Mouse (Mus musculus) forebrain, embryonic 10.5 days (tissue): ENCODE results near the gene Cox4i2. TPM values are rescaled to one million over a fixed set of nuclear protein-coding genes. Genes with fewer than 3 reads are reported as not detected.

Experiments
- DNase-seq: peaks from one replicate; pipeline ENCODE4 v3.0.0-alpha.2; 2017; ENCODE audit warnings: low spot score; ENCODE audit errors: extremely low spot score
- H3K27ac ChIP-seq: fragments of 300-500 bp; sonication (generic); 2 replicates; pipeline ENCODE4 v1.5.1; 2016; ENCODE audit warnings: mild to moderate bottlenecking
- H3K27me3 ChIP-seq: fragments of 300-500 bp; sonication (generic); 2 replicates; pipeline ENCODE4 v1.6.1; 2016; ENCODE audit warnings: mild to moderate bottlenecking; ENCODE audit not compliant: poor library complexity, severe bottlenecking
- H3K36me3 ChIP-seq: fragments of 300-500 bp; sonication (generic); replicated peaks from 2 replicates; pipeline ENCODE4 v1.6.1; 2016; ENCODE audit warnings: mild to moderate bottlenecking, moderate library complexity
- H3K4me1 ChIP-seq: fragments of 300-500 bp; sonication (generic); 2 replicates; pipeline ENCODE4 v1.6.1; 2016
- H3K4me3 ChIP-seq: fragments of 300-500 bp; sonication (generic); 2 replicates; pipeline ENCODE4 v1.5.1; 2016; ENCODE audit warnings: mild to moderate bottlenecking, moderate library complexity
- H3K9me3 ChIP-seq: fragments of 300-500 bp; sonication (generic); 2 replicates; pipeline ENCODE4 v1.6.1; 2016; ENCODE audit warnings: mild to moderate bottlenecking, moderate library complexity
- WGBS: fragments of 180-500 bp; shearing (Covaris S2); methylation state at CpG from one replicate; pipeline ENCODE4 v1.1.7; 2016; 5-methylcytosine and 5-hydroxymethylcytosine counted together
- polyA plus RNA-seq: library from polyadenylated mRNA; unstranded; fragments of >200 nt; fragmentation: Nextera tagmentation; extraction: Ambion mirVana; gene quantifications from 2 replicates; pipeline ENCODE4 v1.2.1, GENCODE M21; 2016

Cox4i2 gene
- 3.0 and 4.2 TPM in 2 replicates for polyA plus RNA-seq

DNA sequence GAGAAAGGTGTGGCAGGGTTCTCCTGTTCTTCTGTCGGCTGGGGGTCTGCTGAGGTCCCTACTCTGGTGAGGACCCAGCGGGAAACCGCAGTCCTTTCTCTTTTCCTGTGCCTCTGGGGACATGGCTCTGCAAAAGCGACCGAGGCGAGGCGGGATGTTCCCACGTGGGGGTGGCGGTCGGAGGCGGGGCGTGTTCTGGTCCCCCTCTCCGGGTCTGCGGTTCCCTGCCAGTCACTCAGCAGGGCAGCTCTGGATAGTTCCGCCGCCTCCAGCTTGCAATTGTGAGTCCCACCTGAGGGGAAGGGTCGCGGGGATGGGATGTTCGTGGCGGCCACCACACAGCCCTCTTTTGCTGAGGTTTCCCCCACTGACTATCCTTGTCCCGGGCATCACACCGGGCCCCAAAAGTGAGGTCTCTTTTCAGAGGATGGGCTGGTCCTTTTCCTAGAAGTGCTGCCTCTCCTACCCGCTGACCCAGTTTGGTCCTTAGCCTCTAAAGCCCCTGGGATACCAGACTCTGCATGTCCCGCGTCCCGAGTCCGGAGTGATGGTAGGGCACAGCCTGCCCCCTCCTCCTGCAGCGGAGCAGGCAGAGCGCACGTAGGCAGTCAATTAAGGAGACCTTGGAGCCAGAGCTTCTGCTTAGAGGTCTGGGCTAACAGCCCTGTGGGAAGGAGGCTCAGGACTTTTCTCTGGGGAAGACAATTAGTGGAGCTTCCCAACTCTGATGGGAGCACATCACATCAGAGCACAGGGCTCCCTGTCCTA is at the start of gene Cox4i2:
Cox4i2 (plus strand) TSS at position 230 of the 768 bp plus-strand sequence.
- H3K27ac ChIP-seq, result peak within 1 kb of the TSS; percentile 76
- WGBS, result 3% methylated on average over 30 of the region's 30 CpGs
- peak; percentile 42 for DNase-seq

DNA sequence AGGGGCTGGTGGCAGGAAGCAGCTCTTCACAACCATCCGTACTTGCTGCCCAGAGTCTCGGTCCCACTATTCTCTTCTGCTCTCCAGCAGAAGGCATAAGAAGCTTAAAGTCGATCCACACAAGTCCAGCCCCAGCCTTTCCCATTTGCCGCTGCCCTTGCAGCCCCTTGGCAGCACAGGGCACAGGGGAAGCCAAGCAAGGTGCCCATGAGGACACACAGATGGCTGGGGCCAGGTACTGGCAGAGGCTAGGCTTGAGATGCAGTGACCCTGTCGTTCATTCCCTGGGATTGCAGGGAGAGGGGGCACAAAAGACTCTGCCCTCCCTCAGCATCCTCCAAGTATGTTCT is 49.7 kb upstream of the Cox4i2 start:
- Histone ChIP-seq H3K36me3 (peaks cover 85% of the 10 kb centered on the region), H3K27me3 (no peaks in the 10 kb centered on the region), H3K27ac (peak overlapping the region; percentile 51; the same call in 1 of the 2 replicates), H3K4me1 (peaks cover 39% of the 10 kb centered on the region), H3K9me3 (peaks cover 6% of the 10 kb centered on the region; the same call in 1 of the 2 replicates), H3K4me3 (no peak overlapping the region; the same call in 1 of the 2 replicates)
- DNase-seq, result no peak
- WGBS, result 84% methylated on average over 5 of the region's 5 CpGs

More for the DNA sequence above, at the start of gene Cox4i2:
- Histone ChIP-seq H3K4me3 (peak within 1 kb of the TSS; percentile 49), H3K36me3 (no peaks in the 10 kb centered on the region), H3K4me1 (peaks cover 25% of the 10 kb centered on the region), H3K9me3 (no peaks in the 10 kb centered on the region), H3K27me3 (peaks cover 46% of the 10 kb centered on the region)

DNA sequence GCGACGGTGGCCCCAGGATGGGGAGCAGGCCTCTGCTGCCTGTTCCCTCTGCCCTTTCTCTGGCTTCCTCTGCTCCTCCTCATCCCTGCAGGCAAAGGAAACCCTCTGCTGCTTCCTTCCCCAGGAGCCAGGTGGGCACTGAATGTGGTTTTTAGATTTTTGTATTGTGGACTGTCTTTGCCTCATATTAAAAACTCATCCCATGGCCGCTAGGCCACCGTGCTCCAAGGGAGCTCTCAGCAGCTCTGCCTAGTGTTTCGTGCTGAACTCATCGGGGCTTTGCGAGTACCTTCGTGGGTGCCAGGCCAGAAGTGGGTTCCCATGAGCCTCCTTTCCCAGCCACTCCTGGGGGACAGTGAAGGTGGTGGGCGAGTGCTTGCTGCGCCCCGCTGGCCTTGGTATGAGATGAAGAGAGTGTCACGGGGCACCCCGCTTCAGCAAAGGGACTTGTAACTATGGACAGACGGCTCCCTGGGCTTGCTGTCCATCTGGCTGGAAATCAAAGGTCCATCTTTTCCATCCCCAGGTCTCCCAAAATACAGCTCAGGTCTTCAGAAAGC is 49.1 kb upstream of the Cox4i2 start:
- Histone ChIP-seq H3K4me3 (no peak overlapping the region), H3K27ac (peak overlapping the region; percentile 80), H3K9me3 (peaks cover 6% of the 10 kb centered on the region; the same call in 1 of the 2 replicates), H3K36me3 (peaks cover 78% of the 10 kb centered on the region), H3K4me1 (peaks cover 39% of the 10 kb centered on the region), H3K27me3 (no peaks in the 10 kb centered on the region)
- DNase-seq, result no peak
- WGBS, result 92% methylated on average over 14 of the region's 14 CpGs

DNA sequence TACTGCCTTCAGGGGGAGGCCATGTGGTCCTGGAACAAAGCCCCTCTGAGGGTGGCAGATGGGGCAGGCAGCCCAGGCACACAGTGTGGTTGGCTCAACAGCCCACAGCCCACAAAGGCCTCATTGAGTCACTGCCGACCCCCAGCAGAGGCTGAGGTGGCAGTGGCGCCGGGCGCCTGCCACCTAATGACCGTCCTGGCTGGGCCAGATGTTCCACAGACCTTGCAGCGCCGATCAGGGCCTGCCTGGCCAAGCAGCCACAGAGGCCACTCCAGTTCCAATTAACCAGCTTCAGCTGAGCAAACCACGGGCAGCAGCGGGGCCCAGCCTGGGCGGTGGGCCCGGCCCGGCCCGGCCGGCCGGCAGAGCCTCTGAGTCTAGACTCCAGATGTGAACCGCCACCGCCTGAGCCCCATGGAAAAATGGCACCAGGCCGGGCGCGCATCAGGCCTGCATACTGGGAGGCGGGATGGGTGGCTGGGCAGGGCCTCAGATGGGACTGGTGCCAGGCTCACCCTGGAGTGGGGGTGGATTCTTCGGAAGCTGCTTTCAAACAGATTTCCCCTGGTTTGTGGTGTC is 47.9 kb upstream of the Cox4i2 start:
- H3K9me3 ChIP-seq, result peaks cover 2% of the 10 kb centered on the region; the same call in 1 of the 2 replicates
- no peaks in the 10 kb centered on the region for H3K27me3 ChIP-seq
- H3K27ac ChIP-seq, result peak overlapping the region; percentile 80
- H3K4me1 ChIP-seq, result peaks cover 39% of the 10 kb centered on the region
- no peak for DNase-seq
- no peak overlapping the region for H3K4me3 ChIP-seq
- peaks cover 66% of the 10 kb centered on the region for H3K36me3 ChIP-seq
- 79% methylated on average over 22 of the region's 22 CpGs for WGBS

DNA sequence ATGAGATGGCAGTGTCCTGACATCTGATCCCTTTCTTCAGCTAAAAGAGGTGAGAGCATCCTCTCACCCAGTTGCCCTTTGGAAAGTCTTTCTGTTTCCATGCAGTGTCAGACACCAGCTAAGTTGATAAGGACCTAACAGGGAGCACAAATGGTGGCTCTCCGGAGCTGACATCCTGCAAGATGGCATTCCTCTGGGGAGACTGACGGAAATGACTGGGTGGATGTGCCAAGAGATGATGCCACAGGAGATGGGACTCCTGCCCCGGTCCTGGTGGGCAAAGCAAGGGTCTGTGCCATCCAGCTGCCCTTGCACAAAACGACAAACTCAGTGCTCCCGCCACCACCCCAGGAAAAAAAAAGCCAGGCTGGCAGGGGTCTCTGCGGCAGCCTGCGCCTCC is 46.8 kb upstream of the Cox4i2 start:
- H3K27me3 ChIP-seq, result no peaks in the 10 kb centered on the region
- H3K4me3 ChIP-seq, result peak overlapping the region; percentile 57
- H3K9me3 ChIP-seq, result no peaks in the 10 kb centered on the region
- H3K27ac ChIP-seq, result peak overlapping the region; percentile 90
- no peak for DNase-seq
- peaks cover 55% of the 10 kb centered on the region for H3K36me3 ChIP-seq
- peaks cover 39% of the 10 kb centered on the region for H3K4me1 ChIP-seq
- 31% methylated on average over 7 of the region's 7 CpGs for WGBS

DNA sequence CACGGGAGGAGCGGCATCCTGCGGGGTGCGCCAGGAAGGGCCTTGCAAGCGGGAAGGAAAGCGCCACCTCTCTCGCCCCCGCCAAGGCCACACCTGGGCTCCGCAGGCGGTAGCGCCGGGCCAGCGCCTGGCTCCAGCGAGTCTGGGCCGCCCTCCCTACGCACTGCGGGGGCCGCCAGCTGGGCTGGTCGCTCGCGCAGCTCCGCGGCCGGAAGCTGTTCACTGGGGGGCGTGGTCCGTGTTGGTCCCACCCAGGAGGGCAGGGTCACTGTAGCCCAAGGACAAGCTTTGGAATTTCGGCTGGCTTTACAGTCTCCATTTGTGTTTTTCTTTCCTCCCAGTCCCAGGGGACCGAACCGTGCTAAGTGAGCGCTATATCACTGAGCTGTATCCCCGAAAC is 46.3 kb upstream of the Cox4i2 start:
- peak overlapping the region; percentile 90 for H3K27ac ChIP-seq
- H3K4me1 ChIP-seq, result peaks cover 39% of the 10 kb centered on the region
- DNase-seq, result peak; percentile 86
- H3K27me3 ChIP-seq, result no peaks in the 10 kb centered on the region
- 3% methylated on average over 31 of the region's 31 CpGs for WGBS
- H3K9me3 ChIP-seq, result no peaks in the 10 kb centered on the region
- peak overlapping the region; percentile 57 for H3K4me3 ChIP-seq
- peaks cover 51% of the 10 kb centered on the region for H3K36me3 ChIP-seq

DNA sequence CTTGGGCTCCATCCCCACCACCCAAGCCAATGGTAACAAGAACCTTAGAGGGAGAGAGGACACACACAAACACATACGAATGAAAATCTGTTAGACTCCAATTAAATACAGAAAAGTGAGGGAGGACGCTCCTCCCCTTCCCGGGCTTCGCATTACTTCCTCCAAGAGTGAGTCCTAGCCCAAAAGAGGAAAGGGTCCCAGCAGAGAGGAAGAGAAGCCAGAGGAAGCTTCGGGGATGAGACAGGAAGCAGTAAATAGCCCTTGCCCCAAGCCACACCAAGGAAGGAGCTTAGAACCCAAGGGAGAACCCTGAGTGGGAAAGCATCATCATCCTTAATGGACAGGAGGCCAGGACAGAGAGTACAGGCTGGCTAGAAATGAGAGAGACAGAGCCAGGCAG is 44.9 kb upstream of the Cox4i2 start:
- no peaks in the 10 kb centered on the region for H3K27me3 ChIP-seq
- H3K27ac ChIP-seq, result no peak overlapping the region
- DNase-seq, result no peak
- peaks cover 36% of the 10 kb centered on the region for H3K36me3 ChIP-seq
- peaks cover 39% of the 10 kb centered on the region for H3K4me1 ChIP-seq
- H3K4me3 ChIP-seq, result no peak overlapping the region
- WGBS, result 89% methylated on average over 5 of the region's 5 CpGs
- no peaks in the 10 kb centered on the region for H3K9me3 ChIP-seq

DNA sequence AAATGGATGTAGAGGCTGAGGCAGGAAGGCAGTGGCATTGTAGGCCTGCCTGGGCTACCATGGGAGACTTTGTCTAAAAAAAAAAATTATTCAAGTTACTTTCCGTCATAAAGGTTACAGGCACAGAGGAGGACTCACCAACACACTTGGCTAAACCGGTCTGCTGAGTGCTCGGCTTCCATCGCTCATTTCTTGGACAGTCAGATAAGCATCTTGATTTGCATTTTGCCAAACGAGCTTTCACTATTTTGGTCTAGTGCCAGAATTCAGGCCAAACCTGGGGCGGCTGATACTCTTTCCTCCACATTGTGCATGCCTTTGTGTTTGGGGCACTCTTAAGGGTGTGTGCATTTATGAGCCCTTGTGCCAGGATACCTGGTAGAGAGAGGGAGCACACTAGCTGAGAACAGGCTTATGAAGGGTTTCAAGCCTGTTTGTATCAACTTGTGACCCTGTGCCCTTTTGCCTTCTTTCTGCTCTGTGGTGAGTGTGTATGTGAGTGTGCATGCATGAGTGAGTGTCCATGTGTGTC is 37.7 kb upstream of the Cox4i2 start:
- Histone ChIP-seq H3K36me3 (no peaks in the 10 kb centered on the region), H3K27ac (no peak overlapping the region), H3K4me1 (peaks cover 24% of the 10 kb centered on the region), H3K4me3 (no peak overlapping the region), H3K27me3 (no peaks in the 10 kb centered on the region), H3K9me3 (no peaks in the 10 kb centered on the region)
- 90% methylated on average over 6 of the region's 6 CpGs for WGBS
- no peak for DNase-seq

DNA sequence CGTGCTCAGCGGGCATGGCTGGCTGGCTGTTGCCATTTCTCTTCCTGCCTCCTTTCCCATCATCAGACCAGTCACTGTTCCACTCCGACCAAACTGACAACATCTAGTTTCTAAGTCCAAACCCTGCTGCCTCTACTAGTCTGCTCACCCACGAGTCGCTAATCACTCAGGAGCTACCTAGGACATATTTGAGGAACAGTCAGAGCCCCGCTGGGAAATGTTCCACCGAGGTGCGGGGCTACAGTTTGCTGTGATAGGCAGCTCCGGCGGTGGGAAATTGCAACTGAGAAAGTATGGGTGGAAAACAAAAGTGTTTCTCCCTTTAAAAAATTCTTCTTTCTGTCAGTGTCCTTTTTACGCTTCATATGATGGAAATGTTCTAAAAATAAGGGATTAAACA is 36.3 kb upstream of the Cox4i2 start:
- H3K4me3 ChIP-seq, result no peak overlapping the region
- no peak for DNase-seq
- 71% methylated on average over 11 of the region's 11 CpGs for WGBS
- peaks cover 4% of the 10 kb centered on the region for H3K27me3 ChIP-seq
- peaks cover 24% of the 10 kb centered on the region for H3K4me1 ChIP-seq
- no peaks in the 10 kb centered on the region for H3K36me3 ChIP-seq
- peak overlapping the region; percentile 76 for H3K27ac ChIP-seq
- no peaks in the 10 kb centered on the region for H3K9me3 ChIP-seq

DNA sequence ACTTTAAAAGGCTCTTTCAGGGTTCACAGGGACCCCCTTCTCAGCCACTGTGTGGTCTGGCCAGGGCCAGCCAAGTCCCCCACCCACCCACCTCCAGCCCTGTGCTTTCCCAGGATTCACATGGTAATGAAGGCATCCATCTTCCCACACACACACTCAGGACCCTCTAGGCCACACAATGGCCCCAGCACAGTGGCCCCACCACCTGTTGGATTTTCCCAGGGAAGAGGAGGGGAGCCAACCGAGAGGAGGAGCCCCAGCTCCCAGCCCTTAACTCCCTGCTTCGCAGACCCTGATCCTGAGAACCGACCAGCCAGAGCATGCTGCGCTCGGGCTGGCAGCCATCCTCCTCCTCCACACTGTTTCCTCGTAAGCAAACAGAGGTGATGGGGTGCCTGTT is 35.9 kb upstream of the Cox4i2 start:
- WGBS, result 29% methylated on average over 6 of the region's 6 CpGs

DNA sequence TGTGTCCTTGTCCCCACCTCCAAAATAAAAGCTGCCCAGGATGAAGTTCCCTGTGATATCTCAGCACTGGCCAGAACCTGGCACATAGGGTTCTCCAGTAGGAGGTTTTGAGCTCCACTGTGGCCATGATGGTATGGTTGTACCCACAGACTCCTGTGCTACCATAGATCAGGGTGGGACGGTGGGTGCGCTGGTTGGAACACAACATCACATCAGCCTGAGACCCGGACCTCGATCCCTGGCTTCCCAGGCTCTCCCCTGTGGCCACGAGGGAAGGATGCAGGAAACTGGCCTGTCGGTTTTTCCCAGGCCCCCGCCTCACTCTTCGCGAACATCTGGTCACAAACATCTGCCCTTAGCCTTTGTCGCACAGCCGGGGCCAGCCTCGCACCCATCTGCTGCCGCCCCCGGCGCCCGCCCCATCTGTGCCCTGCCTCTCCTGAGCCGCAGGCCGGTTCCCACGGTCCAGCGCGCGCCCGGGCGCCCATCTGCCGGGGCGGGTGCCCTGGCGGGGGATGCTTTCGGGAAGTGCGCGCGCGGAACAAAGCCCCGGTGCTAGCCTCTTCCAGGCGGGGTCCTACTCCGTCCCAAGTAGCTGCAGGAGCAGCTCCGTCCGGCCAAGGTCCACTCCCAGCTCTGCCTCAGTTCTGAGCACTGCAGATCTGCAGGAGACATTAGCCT is 30.2 kb upstream of the Cox4i2 start:
- Histone ChIP-seq H3K4me3 (peak overlapping the region; percentile 55), H3K27ac (peak overlapping the region; percentile 84), H3K4me1 (peaks cover 49% of the 10 kb centered on the region), H3K27me3 (peaks cover 40% of the 10 kb centered on the region), H3K9me3 (no peaks in the 10 kb centered on the region), H3K36me3 (no peaks in the 10 kb centered on the region)
- no peak for DNase-seq
- WGBS, result 3% methylated on average over 37 of the region's 37 CpGs

More for the DNA sequence above, 35.9 kb upstream of the Cox4i2 start:
- Histone ChIP-seq H3K36me3 (no peaks in the 10 kb centered on the region), H3K4me3 (peak overlapping the region; percentile 1; the same call in 1 of the 2 replicates), H3K27me3 (peaks cover 8% of the 10 kb centered on the region), H3K9me3 (no peaks in the 10 kb centered on the region), H3K4me1 (peaks cover 24% of the 10 kb centered on the region), H3K27ac (peak overlapping the region; percentile 76)
- no peak for DNase-seq

DNA sequence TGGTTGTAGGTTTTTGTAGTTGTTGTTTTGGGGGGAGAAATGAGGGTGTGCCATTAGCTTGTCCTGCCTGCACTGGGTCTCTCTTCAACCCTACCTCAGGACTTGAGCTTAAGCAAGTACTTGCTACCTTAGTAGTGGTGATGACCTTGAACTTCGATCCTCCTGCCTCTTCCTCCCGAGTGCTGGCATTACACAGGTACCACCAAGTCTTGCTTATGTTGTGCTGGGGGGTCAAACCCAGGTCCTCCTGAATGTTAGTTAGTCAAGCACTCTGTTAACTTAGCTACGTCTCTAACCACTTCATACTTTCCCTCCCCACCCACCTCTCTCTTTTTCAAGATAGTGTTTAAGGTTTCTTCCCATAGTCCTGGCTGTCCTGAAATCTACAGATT is 29.6 kb upstream of the Cox4i2 start:
- no peak for DNase-seq
- H3K4me3 ChIP-seq, result peak overlapping the region; percentile 55
- H3K36me3 ChIP-seq, result no peaks in the 10 kb centered on the region
- peak overlapping the region; percentile 84 for H3K27ac ChIP-seq
- 68% methylated on average over 3 of the region's 3 CpGs for WGBS
- H3K4me1 ChIP-seq, result peaks cover 54% of the 10 kb centered on the region
- H3K9me3 ChIP-seq, result no peaks in the 10 kb centered on the region
- H3K27me3 ChIP-seq, result peaks cover 40% of the 10 kb centered on the region
